Mouse (Mus musculus): ENCODE measurements around the gene Zbed6.
A peak's percentile ranks its signal among the peaks of the same experiment; 100 is the strongest.

Zbed6 gene

GRCm38 (mm10) chr1:133663427-133663826 lies 2.7 kb upstream of the Zbed6 start:
- no peak for DNase-seq (ENCODE audit: low read depth, low spot score)

GRCm38 (mm10) chr1:133662941-133663340 lies 2.3 kb upstream of the Zbed6 start:
- DNase-seq (ENCODE audit: low read depth, low spot score): no peak

- peak; percentile 95 for DNase-seq (ENCODE audit: low read depth, low spot score)
Observed at GRCm38 (mm10) chr1:133661203-133661933, 683 bp upstream of the Zbed6 start, which contains the start of gene Gm38394. Gm38394 (minus strand) TSS chr1:133661318.

GRCm38 (mm10) chr1:133658878-133659277 lies 1.8 kb downstream of the Zbed6 start:
- DNase-seq (ENCODE audit: low read depth, low spot score): no peak

- DNase-seq (ENCODE audit: low read depth, low spot score): no peak
Observed at GRCm38 (mm10) chr1:133656811-133657210, 3.9 kb downstream of the Zbed6 start.

GRCm38 (mm10) chr1:133653033-133653432 lies 7.7 kb downstream of the Zbed6 start:
- no peak for DNase-seq (ENCODE audit: low read depth, low spot score)

- no peak for DNase-seq (ENCODE audit: low read depth, low spot score)
Observed at GRCm38 (mm10) chr1:133650288-133651055, 10.2 kb downstream of the Zbed6 start.

- no peak for DNase-seq (ENCODE audit: low read depth, low spot score)
Observed at GRCm38 (mm10) chr1:133645652-133646051, 15.0 kb downstream of the Zbed6 start.

- DNase-seq (ENCODE audit: low read depth, low spot score): no peak
Observed at GRCm38 (mm10) chr1:133641163-133641562, 19.5 kb downstream of the Zbed6 start.

GRCm38 (mm10) chr1:133638517-133638916 lies 22.2 kb downstream of the Zbed6 start:
- no peak for DNase-seq (ENCODE audit: low read depth, low spot score)

GRCm38 (mm10) chr1:133632168-133632567 lies 28.5 kb downstream of the Zbed6 start:
- DNase-seq (ENCODE audit: low read depth, low spot score): peak; percentile 31

GRCm38 (mm10) chr1:133625052-133625451 lies 35.6 kb downstream of the Zbed6 start:
- no peak for DNase-seq (ENCODE audit: low read depth, low spot score)

- no peak for DNase-seq (ENCODE audit: low read depth, low spot score)
Observed at GRCm38 (mm10) chr1:133618311-133618710, 42.4 kb downstream of the Zbed6 start.

- DNase-seq (ENCODE audit: low read depth, low spot score): no peak
Observed at GRCm38 (mm10) chr1:133617908-133618307, 42.8 kb downstream of the Zbed6 start.

GRCm38 (mm10) chr1:133613817-133614216 lies 46.9 kb downstream of the Zbed6 start:
- peak; percentile 64 for DNase-seq (ENCODE audit: low read depth, low spot score)

GRCm38 (mm10) chr1:133611436-133611835 lies 49.2 kb downstream of the Zbed6 start:
- no peak for DNase-seq (ENCODE audit: low read depth, low spot score)

- DNase-seq (ENCODE audit: low read depth, low spot score): no peak
Observed at GRCm38 (mm10) chr1:133610601-133611000, 50.1 kb downstream of the Zbed6 start.

- peak; percentile 98 for DNase-seq (ENCODE audit: low read depth, low spot score)
Observed at GRCm38 (mm10) chr1:133609771-133610502, 50.7 kb downstream of the Zbed6 start, which contains the start of gene Snrpe. Snrpe (minus strand) TSS chr1:133610291.
